Mouse (Mus musculus): ENCODE data around the gene Primpol. TPM values are rescaled to one million over a fixed set of nuclear protein-coding genes. Genes with fewer than 3 reads are reported as not detected.

Primpol gene
- total RNA-seq, 1 experiment from 2014 or later, result 19.1 TPM

GRCm38 (mm10) chr8:46569659-46570441 is 47.2 kb downstream of the Primpol start:
- no peak for ATAC-seq (ENCODE audit: extremely low read depth, insufficient number of reproducible peaks, low FRiP score, poor library complexity, severe bottlenecking)

- no peak for ATAC-seq (ENCODE audit: extremely low read depth, insufficient number of reproducible peaks, low FRiP score, poor library complexity, severe bottlenecking)
These were observed 48.1 kb downstream of the Primpol start for GRCm38 (mm10) chr8:46568942-46569341.

- ATAC-seq (ENCODE audit: extremely low read depth, insufficient number of reproducible peaks, low FRiP score, poor library complexity, severe bottlenecking), result no peak
These were observed 49.1 kb downstream of the Primpol start for GRCm38 (mm10) chr8:46567946-46568345.

GRCm38 (mm10) chr8:46566914-46567529 is 50.0 kb downstream of the Primpol start:
- no peak for ATAC-seq (ENCODE audit: extremely low read depth, insufficient number of reproducible peaks, low FRiP score, poor library complexity, severe bottlenecking)

- no peak for ATAC-seq (ENCODE audit: extremely low read depth, insufficient number of reproducible peaks, low FRiP score, poor library complexity, severe bottlenecking)
These were observed 54.7 kb downstream of the Primpol start for GRCm38 (mm10) chr8:46562333-46562732.

- peak; percentile 63; the same call in 1 of the 2 replicates for ATAC-seq (ENCODE audit: extremely low read depth, insufficient number of reproducible peaks, low FRiP score, poor library complexity, severe bottlenecking)
These were observed 57.6 kb downstream of the Primpol start for GRCm38 (mm10) chr8:46559428-46559827.

GRCm38 (mm10) chr8:46552441-46552765 is 64.6 kb downstream of the Primpol start:
- no peak for ATAC-seq (ENCODE audit: extremely low read depth, insufficient number of reproducible peaks, low FRiP score, poor library complexity, severe bottlenecking)

- ATAC-seq (ENCODE audit: extremely low read depth, insufficient number of reproducible peaks, low FRiP score, poor library complexity, severe bottlenecking), result peak; percentile 94
These were observed 65.2 kb downstream of the Primpol start, which contains the start of gene Cenpu for GRCm38 (mm10) chr8:46551615-46552440. Cenpu (plus strand) TSS chr8:46552028.

- ATAC-seq (ENCODE audit: extremely low read depth, insufficient number of reproducible peaks, low FRiP score, poor library complexity, severe bottlenecking), result no peak
These were observed 66.0 kb downstream of the Primpol start for GRCm38 (mm10) chr8:46551029-46551428.

- peak; percentile 44 for ATAC-seq (ENCODE audit: extremely low read depth, insufficient number of reproducible peaks, low FRiP score, poor library complexity, severe bottlenecking)
These were observed 67.0 kb downstream of the Primpol start for GRCm38 (mm10) chr8:46550058-46550457.

GRCm38 (mm10) chr8:46547245-46547644 is 69.8 kb downstream of the Primpol start:
- ATAC-seq (ENCODE audit: extremely low read depth, insufficient number of reproducible peaks, low FRiP score, poor library complexity, severe bottlenecking), result peak; percentile 36; the same call in 1 of the 2 replicates

GRCm38 (mm10) chr8:46546431-46547176 is 70.4 kb downstream of the Primpol start:
- ATAC-seq (ENCODE audit: extremely low read depth, insufficient number of reproducible peaks, low FRiP score, poor library complexity, severe bottlenecking), result no peak

GRCm38 (mm10) chr8:46545854-46546253 is 71.2 kb downstream of the Primpol start:
- no peak for ATAC-seq (ENCODE audit: extremely low read depth, insufficient number of reproducible peaks, low FRiP score, poor library complexity, severe bottlenecking)

- ATAC-seq (ENCODE audit: extremely low read depth, insufficient number of reproducible peaks, low FRiP score, poor library complexity, severe bottlenecking), result no peak
These were observed 73.3 kb downstream of the Primpol start for GRCm38 (mm10) chr8:46543662-46544061.

- ATAC-seq (ENCODE audit: extremely low read depth, insufficient number of reproducible peaks, low FRiP score, poor library complexity, severe bottlenecking), result no peak
These were observed 73.8 kb downstream of the Primpol start for GRCm38 (mm10) chr8:46543191-46543590.

GRCm38 (mm10) chr8:46539701-46540100 is 77.3 kb downstream of the Primpol start:
- ATAC-seq (ENCODE audit: extremely low read depth, insufficient number of reproducible peaks, low FRiP score, poor library complexity, severe bottlenecking), result no peak

- ATAC-seq (ENCODE audit: extremely low read depth, insufficient number of reproducible peaks, low FRiP score, poor library complexity, severe bottlenecking), result peak; percentile 84
These were observed 83.1 kb downstream of the Primpol start for GRCm38 (mm10) chr8:46533926-46534325.

- ATAC-seq (ENCODE audit: extremely low read depth, insufficient number of reproducible peaks, low FRiP score, poor library complexity, severe bottlenecking), result no peak
These were observed 86.5 kb downstream of the Primpol start for GRCm38 (mm10) chr8:46530541-46530940.

GRCm38 (mm10) chr8:46529508-46529907 is 87.5 kb downstream of the Primpol start:
- no peak for ATAC-seq (ENCODE audit: extremely low read depth, insufficient number of reproducible peaks, low FRiP score, poor library complexity, severe bottlenecking)
